Mouse (Mus musculus) embryonic fibroblast, embryonic 13.5 days (primary cell): ENCODE measurements at regions not wholly inside any gene's neighbourhood (a gene's known extent, or its start where the extent isn't known, plus 50 kb on each side); places are given as distances from the start of the nearest gene placed in this dataset.
A peak's percentile ranks its signal among the peaks of the same experiment; 100 is the strongest.

Experiments used
- H3K27ac ChIP-seq: 2 replicates; pipeline ENCODE4 v1.5.1; 2012; ENCODE audit warnings: low read length, control low read depth, inconsistent platforms; ENCODE audit not compliant: insufficient read depth
- H3K4me1 ChIP-seq: 2 replicates; pipeline ENCODE4 v1.6.1; 2011; ENCODE audit warnings: low read length; ENCODE audit not compliant: control insufficient read depth, insufficient read depth
- H3K4me3 ChIP-seq: 2 replicates; pipeline ENCODE4 v1.5.1; 2011; ENCODE audit warnings: mild to moderate bottlenecking, control low read depth, low read length; ENCODE audit not compliant: insufficient read depth
- CTCF ChIP-seq: IDR thresholded peaks from 2 replicates; pipeline ENCODE4 v1.5.1; 2011; ENCODE audit warnings: mild to moderate bottlenecking, control low read depth, low read length, moderate library complexity, borderline replicate concordance; ENCODE audit not compliant: insufficient read depth
- POLR2A ChIP-seq: IDR thresholded peaks from 2 replicates; pipeline ENCODE4 v1.6.1; 2011; ENCODE audit warnings: low read depth, mild to moderate bottlenecking, control low read depth, low read length, moderate library complexity

DNA sequence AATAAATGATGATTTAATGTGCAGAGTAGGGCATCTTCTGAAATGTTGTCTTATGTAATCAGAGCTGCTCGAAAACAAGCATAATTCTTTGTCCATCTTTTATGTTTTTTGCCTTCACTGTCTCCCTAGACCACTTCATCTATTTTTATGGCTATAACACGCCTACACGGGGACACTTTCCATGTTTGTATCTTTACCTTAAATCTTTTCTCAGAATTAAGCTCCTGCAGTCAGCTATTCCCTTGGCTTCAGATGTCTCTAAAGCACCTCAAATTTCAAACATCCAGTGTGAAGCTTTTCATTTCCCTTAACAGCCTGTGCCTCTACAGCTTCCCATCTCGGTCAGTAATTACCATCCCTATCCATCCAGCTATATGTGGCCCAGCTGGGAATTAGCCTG is 242.7 kb upstream of the Ube2e3 start:
- TF ChIP-seq CTCF (no peak), POLR2A (no peak)
- no peak overlapping the region for H3K4me3 ChIP-seq
- no peak overlapping the region for H3K27ac ChIP-seq
- H3K4me1 ChIP-seq = no peaks in the 10 kb centered on the region

DNA sequence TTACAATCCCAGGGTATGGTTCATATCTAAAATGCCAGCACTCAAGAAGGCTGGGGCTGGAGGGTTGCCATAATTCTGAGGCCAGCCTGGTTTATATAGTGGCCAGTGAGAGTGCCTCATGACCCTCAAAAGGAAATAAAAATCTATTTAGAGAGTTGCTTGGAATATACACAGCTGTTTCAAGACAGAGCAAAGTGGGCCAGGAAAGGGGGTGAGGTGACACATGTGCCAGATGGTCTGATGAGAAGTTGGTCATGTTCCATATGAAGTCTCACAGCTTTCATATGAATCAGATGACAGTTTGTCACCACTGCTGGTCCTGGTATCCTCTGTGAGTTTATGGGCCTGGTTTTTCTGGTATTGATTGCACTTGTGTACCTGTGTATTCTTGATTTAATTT is 261.5 kb upstream of the Ube2e3 start:
- Histone ChIP-seq H3K4me3 (no peak overlapping the region), H3K27ac (no peak overlapping the region), H3K4me1 (no peaks in the 10 kb centered on the region)
- no peak for TF ChIP-seq CTCF

DNA sequence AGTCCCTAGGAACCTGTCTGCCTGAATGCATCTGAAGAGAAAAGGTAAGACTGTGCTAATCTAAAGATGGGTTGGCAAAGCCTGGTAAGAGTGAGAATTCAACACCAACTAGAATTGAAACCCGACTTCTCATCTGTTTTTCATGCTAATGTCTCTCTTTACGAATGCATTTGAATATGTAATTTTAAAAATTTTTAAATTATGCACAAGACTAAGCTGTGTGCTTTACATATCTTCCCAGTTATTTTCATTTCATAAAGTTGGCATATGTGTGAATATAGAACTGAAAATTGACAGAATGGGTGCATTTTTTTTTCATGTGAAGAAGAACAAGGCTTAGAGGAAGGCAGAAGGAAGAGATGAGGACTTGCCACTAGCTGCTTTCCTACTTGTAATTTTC is 267.2 kb upstream of the Ube2e3 start:
- no peak for TF ChIP-seq POLR2A
- no peak for TF ChIP-seq CTCF
- Histone ChIP-seq H3K27ac (no peak overlapping the region), H3K4me1 (no peaks in the 10 kb centered on the region), H3K4me3 (no peak overlapping the region)

DNA sequence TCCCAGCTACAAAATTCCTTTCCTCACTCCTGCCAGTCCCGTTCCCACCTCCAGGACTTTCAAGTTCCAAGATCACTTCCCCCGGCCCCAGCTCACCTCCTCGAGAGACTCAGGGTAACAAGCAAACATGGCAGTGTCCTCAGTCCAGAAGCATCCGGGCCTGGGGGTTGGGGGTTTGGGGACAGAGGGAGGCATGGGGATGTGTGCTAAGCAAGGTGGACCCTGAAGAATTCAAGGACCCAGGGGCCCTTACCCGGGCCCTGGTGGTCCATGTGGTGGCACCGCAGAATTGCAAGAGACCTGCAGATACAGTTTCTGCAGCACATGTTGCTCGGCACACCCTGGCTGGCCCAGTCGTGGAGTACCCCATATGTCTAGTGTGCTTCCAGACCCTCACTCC is 269.9 kb upstream of the Ube2e3 start:
- no peaks in the 10 kb centered on the region for H3K4me1 ChIP-seq
- H3K27ac ChIP-seq = no peak overlapping the region
- no peak for TF ChIP-seq POLR2A
- no peak for TF ChIP-seq CTCF
- H3K4me3 ChIP-seq = no peak overlapping the region

DNA sequence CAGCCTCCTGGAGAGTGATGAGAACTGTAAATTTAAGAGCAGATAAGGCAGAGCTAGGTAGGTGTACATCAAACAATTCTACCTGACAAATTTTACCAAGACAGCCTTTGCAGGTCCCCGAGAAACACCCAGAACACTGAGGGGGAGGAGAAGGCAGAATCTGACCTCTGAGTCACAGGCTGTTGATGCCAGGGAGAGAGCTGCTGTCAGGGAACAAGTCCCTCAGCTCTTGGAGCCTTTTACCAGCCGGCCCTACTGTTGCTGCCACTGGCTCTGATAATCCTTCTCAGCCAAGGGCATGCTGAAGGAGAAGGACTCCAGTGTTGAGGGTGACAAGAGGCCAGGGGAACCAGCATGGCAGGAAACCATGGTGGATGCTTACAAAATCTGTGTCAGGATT is 271.7 kb upstream of the Ube2e3 start:
- H3K4me1 ChIP-seq = no peaks in the 10 kb centered on the region

DNA sequence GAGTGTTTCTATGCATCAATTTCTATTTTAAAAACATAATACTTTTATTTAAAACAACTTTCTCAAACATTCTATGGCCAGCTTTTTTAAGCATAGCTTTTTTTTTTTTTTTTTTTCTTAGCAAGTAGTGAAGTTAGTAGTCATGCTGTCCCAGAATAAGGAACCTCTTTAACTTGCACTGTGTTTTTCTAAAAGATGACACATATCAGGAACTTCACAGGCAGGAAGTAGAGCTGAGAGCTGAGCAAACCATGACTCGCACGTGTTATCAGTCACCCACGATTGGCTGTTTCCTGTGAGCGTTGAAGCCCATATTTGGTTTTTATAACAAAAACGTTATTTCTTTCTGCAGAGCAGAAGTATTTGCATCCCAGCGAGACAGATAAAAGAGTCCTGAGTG is 287.9 kb upstream of the Ube2e3 start:
- H3K27ac ChIP-seq = peak overlapping the region; percentile 73; the same call in 1 of the 2 replicates
- no peaks in the 10 kb centered on the region; the same call in 1 of the 2 replicates for H3K4me1 ChIP-seq
- no peak overlapping the region for H3K4me3 ChIP-seq
- TF ChIP-seq POLR2A (no peak), CTCF (no peak)

More for the DNA sequence above, 271.7 kb upstream of the Ube2e3 start:
- no peak overlapping the region for H3K4me3 ChIP-seq
- no peak overlapping the region for H3K27ac ChIP-seq
- TF ChIP-seq POLR2A (no peak), CTCF (no peak)

DNA sequence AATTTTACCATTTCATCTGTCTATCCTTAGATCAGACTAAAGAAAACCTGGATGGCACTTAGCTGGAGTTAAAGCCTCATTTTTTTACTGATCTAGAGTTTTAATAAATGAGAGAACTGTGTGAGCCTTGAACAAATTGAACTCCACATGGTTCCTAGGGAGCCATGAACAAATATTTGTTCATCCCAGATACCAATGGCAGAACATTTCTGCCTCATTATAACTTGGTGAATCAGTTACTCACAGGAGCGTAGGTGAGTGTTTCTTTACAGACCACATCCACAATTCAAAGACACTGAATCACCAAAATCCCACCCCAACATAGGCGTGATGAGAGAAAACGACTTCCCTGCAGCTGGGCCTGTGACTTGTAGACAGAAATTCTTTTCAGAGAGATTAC is 295.4 kb upstream of the Ube2e3 start:
- H3K4me3 ChIP-seq = no peak overlapping the region
- TF ChIP-seq POLR2A (no peak), CTCF (no peak)

DNA sequence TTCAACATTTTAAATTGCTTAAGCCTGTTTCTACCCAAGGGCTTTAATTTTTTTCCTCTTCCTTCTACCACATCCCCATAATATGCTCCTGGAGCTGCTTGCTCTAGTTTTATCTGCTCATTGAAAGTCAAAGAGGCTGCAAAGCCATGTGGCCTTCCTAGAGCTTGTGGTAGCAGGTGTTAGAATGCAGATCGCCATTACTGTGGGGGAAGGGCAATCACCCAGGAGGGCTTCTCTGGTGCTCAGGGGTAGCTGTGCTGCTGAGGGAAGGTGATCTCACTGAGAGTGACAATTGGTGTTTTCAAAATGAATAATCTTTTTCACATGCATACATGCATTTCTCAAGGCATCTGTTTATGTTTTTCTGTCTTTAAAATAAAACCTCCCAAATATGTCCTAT is 309.8 kb upstream of the Ube2e3 start:
- Histone ChIP-seq H3K4me1 (peaks cover 5% of the 10 kb centered on the region), H3K27ac (no peak overlapping the region), H3K4me3 (no peak overlapping the region)
- TF ChIP-seq POLR2A (no peak), CTCF (no peak)

More for the DNA sequence above, 295.4 kb upstream of the Ube2e3 start:
- Histone ChIP-seq H3K4me1 (no peaks in the 10 kb centered on the region), H3K27ac (no peak overlapping the region)

DNA sequence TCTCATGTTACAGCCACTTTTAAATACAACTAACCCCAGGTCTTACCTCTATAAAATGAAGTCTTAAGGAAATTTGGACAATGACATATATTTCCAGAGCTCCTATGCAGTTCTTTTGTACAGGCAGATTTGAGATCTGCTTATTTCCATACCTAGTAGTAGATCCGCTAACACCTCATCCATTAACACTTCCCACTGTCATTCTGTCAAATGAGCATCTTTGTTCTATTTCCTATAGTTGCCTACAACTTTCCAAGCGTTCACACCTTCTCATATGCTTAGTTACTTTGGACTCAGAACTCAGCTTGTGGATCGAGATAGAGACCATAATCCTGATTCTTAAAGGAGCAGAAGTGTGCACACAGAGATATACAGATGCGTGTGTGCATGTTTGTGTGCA is 316.8 kb upstream of the Ube2e3 start:
- H3K4me1 ChIP-seq = peaks cover 16% of the 10 kb centered on the region
- no peak overlapping the region for H3K4me3 ChIP-seq
- H3K27ac ChIP-seq = no peak overlapping the region
- TF ChIP-seq CTCF (no peak), POLR2A (no peak)

DNA sequence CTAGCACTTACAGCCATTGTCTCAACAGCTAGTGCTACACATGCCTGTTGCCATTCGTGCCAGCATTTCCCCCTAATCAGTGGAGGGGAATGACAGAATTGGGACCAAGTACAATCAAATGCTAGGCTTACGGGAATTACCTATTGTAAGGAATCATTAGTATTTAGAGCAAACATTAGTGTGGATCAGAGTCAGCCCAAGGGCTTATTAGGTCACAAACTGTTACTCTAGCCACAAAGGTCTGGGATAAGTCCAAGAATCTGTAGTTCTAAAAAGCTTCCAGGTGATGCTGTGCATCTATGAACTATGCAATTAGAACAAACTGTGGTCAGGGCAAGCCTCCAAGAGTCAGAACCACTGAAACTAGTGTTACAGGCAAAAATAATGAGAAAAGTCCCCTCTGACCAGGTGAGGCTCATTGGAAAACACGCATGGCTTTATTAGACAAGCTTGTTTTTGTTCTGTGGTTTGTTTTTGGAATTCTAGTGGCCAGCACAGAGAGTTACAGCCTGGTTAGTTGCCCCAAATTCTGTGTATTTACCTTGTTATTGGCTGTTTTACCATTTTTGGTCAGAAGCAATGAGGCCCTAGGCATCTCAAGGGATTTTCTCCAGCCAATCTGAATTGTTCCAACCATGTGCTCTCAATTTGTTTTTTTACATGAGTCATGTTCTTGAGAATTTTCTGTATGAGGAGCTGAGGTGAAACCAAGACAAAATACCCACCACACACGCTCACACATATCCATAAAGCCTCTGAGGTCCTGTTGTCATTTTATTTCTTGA is 319.0 kb upstream of the Ube2e3 start:
- no peak for TF ChIP-seq POLR2A
- no peak for TF ChIP-seq CTCF
- Histone ChIP-seq H3K4me3 (no peak overlapping the region), H3K27ac (peak overlapping the region; percentile 78), H3K4me1 (peaks cover 13% of the 10 kb centered on the region)

DNA sequence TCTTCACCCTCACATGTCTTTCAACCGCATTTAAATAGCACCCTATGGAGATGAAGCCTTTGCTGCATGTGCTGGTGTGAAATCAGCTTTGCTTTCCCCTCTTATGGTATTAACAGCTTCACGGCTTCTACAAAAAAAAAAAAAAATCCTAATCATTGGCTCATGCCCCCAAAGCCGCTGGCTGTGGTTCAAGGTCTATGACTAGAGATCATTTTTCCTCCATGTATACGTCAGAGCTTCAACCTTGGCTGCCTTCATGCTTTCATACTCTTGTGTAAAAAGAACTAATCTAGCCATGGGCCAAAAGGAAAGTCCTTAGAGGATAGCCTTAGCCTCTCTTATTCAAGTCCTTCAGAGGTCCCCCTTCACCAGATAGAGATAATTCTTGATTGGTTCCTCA is 320.6 kb upstream of the Ube2e3 start:
- Histone ChIP-seq H3K4me1 (peaks cover 13% of the 10 kb centered on the region), H3K27ac (no peak overlapping the region), H3K4me3 (no peak overlapping the region)
- no peak for TF ChIP-seq POLR2A
- no peak for TF ChIP-seq CTCF
